Mouse (Mus musculus): ENCODE results near the gene Appl2.

DNA sequence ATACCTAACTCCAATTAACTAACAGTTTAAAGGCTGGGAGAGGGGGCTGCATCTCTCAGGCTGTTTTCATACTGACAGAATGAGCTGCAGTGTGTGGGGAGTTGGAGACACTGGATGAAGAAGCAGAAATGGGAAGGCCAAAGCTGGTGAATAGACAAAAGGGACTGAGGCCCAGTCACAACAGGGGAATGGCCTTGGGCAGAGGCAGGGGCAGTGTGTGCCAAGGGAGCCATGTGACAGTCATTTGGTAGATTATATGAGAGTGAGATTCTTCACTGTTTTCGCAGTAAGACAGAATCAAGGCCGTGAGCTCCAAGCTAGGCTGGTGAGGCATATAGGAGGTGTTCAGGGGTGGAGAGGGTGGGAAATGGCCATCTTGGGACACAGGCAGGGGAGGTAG, 6.1 kb upstream of the Appl2 start:
- no peak for TF ChIP-seq CTCF (IDR thresholded peaks at IDR 0.05; ENCODE audit: control insufficient read depth, insufficient read depth, insufficient replicate concordance, low read depth, low read length)
- no peak for TF ChIP-seq POLR2A (IDR thresholded peaks at IDR 0.05; ENCODE audit: control insufficient read depth, low read depth, low read length)

Data from testis, adult 2 months (tissue).